Mouse (Mus musculus): Measurements from ENCODE around the gene Ranbp9. TPM values are rescaled to one million over a fixed set of nuclear protein-coding genes. Genes with fewer than 3 reads are reported as not detected.
A peak's percentile ranks its signal among the peaks of the same experiment; 100 is the strongest.

Ranbp9 gene
- total and polyA plus RNA-seq, 3 experiments: 17.1 to 25.9 TPM; not detected in 1

GRCm38 (mm10) chr13:43399576-43399975 is 81.5 kb downstream of the Ranbp9 start:
- H3K4me3 ChIP-seq (ENCODE audit: control insufficient read depth in 1 of 2, insufficient read depth in 1 of 2, low read depth in 2 of 2, low read length in 2 of 2): peak overlapping the region; percentile 83 to 87
- H3K79me2 ChIP-seq (ENCODE audit: control insufficient read depth, insufficient read depth, low read length, poor library complexity): peaks cover 14% of the 10 kb centered on the region
- H3K36me3 ChIP-seq (ENCODE audit: control insufficient read depth in 1 of 2, insufficient read depth in 2 of 2, low read length in 2 of 2): peaks cover 11 to 20% of the 10 kb centered on the region in 2 experiments
- no peaks in the 10 kb centered on the region for H3K27me3 ChIP-seq (ENCODE audit: control insufficient read depth in 1 of 2, insufficient read depth in 2 of 2, low read length in 2 of 2)
- no peaks in the 10 kb centered on the region for H3K4me1 ChIP-seq (ENCODE audit: control insufficient read depth in 1 of 2, insufficient read depth in 2 of 2, low read length in 2 of 2)
- peak; percentile 68 for DNase-seq (ENCODE audit: low read depth, low spot score)
- TF ChIP-seq POLR2A (IDR thresholded peaks at IDR 0.05; ENCODE audit: control insufficient read depth in 1 of 2, insufficient read depth in 1 of 2, low read depth in 1 of 2, low read length in 2 of 2, poor library complexity in 1 of 2) (0 out of 4 replicates have a peak, but pooled peaks of 1 of the 2 experiments have one; percentile 28), MXI1 (IDR thresholded peaks at IDR 0.05; ENCODE audit: low read depth, low read length) (no peak), GABPA (IDR thresholded peaks at IDR 0.05; ENCODE audit: low read depth, low read length) (no peak)
- no peak overlapping the region for H3K27ac ChIP-seq (ENCODE audit: control insufficient read depth, low read depth, low read length)
- H3K9ac ChIP-seq (ENCODE audit: control insufficient read depth, low read depth, low read length, poor library complexity, severe bottlenecking): peak overlapping the region; percentile 93
- no peaks in the 10 kb centered on the region for H3K9me3 ChIP-seq (replicated peaks; ENCODE audit: insufficient read depth, low read length)

GRCm38 (mm10) chr13:43398297-43399080 is 82.6 kb downstream of the Ranbp9 start, which contains the start of gene Nol7:
Nol7 (plus strand) TSS chr13:43398390.
- H3K4me3 ChIP-seq (ENCODE audit: control insufficient read depth in 1 of 2, insufficient read depth in 1 of 2, low read depth in 2 of 2, low read length in 2 of 2): peak within 1 kb of the TSS; percentile 83 to 87
- peaks cover 11 to 17% of the 10 kb centered on the region in 2 experiments for H3K36me3 ChIP-seq (ENCODE audit: control insufficient read depth in 1 of 2, insufficient read depth in 2 of 2, low read length in 2 of 2)
- H3K27me3 ChIP-seq (ENCODE audit: control insufficient read depth in 1 of 2, insufficient read depth in 2 of 2, low read length in 2 of 2): no peaks in the 10 kb centered on the region
- H3K9me3 ChIP-seq (replicated peaks; ENCODE audit: insufficient read depth, low read length): no peaks in the 10 kb centered on the region
- H3K79me2 ChIP-seq (ENCODE audit: control insufficient read depth, insufficient read depth, low read length, poor library complexity): peaks cover 14% of the 10 kb centered on the region
- peak within 1 kb of the TSS; percentile 93 for H3K9ac ChIP-seq (ENCODE audit: control insufficient read depth, low read depth, low read length, poor library complexity, severe bottlenecking)
- H3K4me1 ChIP-seq (ENCODE audit: control insufficient read depth in 1 of 2, insufficient read depth in 2 of 2, low read length in 2 of 2): no peaks in the 10 kb centered on the region
- peak within 1 kb of the TSS; percentile 89 for H3K27ac ChIP-seq (ENCODE audit: control insufficient read depth, low read depth, low read length)
- peak; percentile 95 for DNase-seq (ENCODE audit: low read depth, low spot score)
- TF ChIP-seq ZNF384 (IDR thresholded peaks at IDR 0.05; ENCODE audit: low read depth, low read length) (no peak), MXI1 (IDR thresholded peaks at IDR 0.05; ENCODE audit: low read depth, low read length) (no peak; the same call in 1 of the 2 replicates), EP300 (IDR thresholded peaks at IDR 0.05; ENCODE audit: low read depth in 1 of 2, low read length in 2 of 2) (no peak), E2F4 (IDR thresholded peaks at IDR 0.05; ENCODE audit: borderline replicate concordance, low read depth, low read length) (no peak), UBTF (IDR thresholded peaks at IDR 0.05; ENCODE audit: borderline replicate concordance, insufficient read depth, low read depth, low read length) (no peak), POLR2A (IDR thresholded peaks at IDR 0.05; ENCODE audit: control insufficient read depth in 1 of 2, insufficient read depth in 1 of 2, low read depth in 1 of 2, low read length in 2 of 2, poor library complexity in 1 of 2) (peak; percentile 90 to 94), GATA1 (IDR thresholded peaks at IDR 0.05; ENCODE audit: low read depth, low read length) (no peak), USF1 (IDR thresholded peaks at IDR 0.05; ENCODE audit: low read depth, low read length) (no peak), ZKSCAN1 (IDR thresholded peaks at IDR 0.05; ENCODE audit: low read depth, low read length) (no peak), POLR2AphosphoS2 (IDR thresholded peaks at IDR 0.05; ENCODE audit: low read length) (peak; percentile 91; the same call in 1 of the 2 replicates), ETS1 (IDR thresholded peaks at IDR 0.05; ENCODE audit: low read depth, low read length) (no peak; the same call in 1 of the 2 replicates), MEF2A (IDR thresholded peaks at IDR 0.05; ENCODE audit: extremely low read depth, insufficient replicate concordance, low read depth, low read length, poor library complexity, severe bottlenecking) (no peak), USF2 (IDR thresholded peaks at IDR 0.05; ENCODE audit: borderline replicate concordance in 1 of 2, insufficient read depth in 1 of 2, low read depth in 1 of 2, low read length in 2 of 2) (no peak), RAD21 (IDR thresholded peaks at IDR 0.05; ENCODE audit: low read depth, low read length) (no peak), MYB (IDR thresholded peaks at IDR 0.05; ENCODE audit: low read depth, low read length) (no peak), SIN3A (IDR thresholded peaks at IDR 0.05; ENCODE audit: low read length) (peak; percentile 77; the same call in 1 of the 2 replicates), CTCF (IDR thresholded peaks at IDR 0.05 in 2 of 3, conservative IDR thresholded peaks at IDR 0.05 in 1 of 3; ENCODE audit: control insufficient read depth in 1 of 3, insufficient read depth in 1 of 3, low read depth in 2 of 3, low read length in 3 of 3, poor library complexity in 1 of 3, severe bottlenecking in 1 of 3) (peak in 2 of 3 experiments; percentile 82 to 93; a peak in 5 of 6 replicates), RCOR1 (IDR thresholded peaks at IDR 0.05; ENCODE audit: low read depth, low read length) (no peak), ZMIZ1 (IDR thresholded peaks at IDR 0.05; ENCODE audit: low read depth, low read length) (peak; percentile 51; the same call in 1 of the 2 replicates), NELFE (IDR thresholded peaks at IDR 0.05; ENCODE audit: low read depth, low read length) (peak; percentile 87), MYC (IDR thresholded peaks at IDR 0.05; ENCODE audit: low read depth, low read length) (0 out of 2 replicates have a peak, but pooled peaks have one; percentile 37), KAT2A (conservative IDR thresholded peaks at IDR 0.05; ENCODE audit: low read depth, low read length) (peak; percentile 79; the same call in 1 of the 2 replicates), TBP (IDR thresholded peaks at IDR 0.05; ENCODE audit: low read depth, low read length) (no peak; the same call in 1 of the 2 replicates), SMC3 (IDR thresholded peaks at IDR 0.05; ENCODE audit: low read depth, low read length) (peak; percentile 35; the same call in 1 of the 2 replicates), BHLHE40 (IDR thresholded peaks at IDR 0.05; ENCODE audit: borderline replicate concordance, low read depth, low read length) (no peak), CHD1 (IDR thresholded peaks at IDR 0.05; ENCODE audit: low read depth, low read length) (no peak), TAL1 (IDR thresholded peaks at IDR 0.05; ENCODE audit: low read length) (no peak), GABPA (IDR thresholded peaks at IDR 0.05; ENCODE audit: low read depth, low read length) (0 out of 2 replicates have a peak, but pooled peaks have one; percentile 14)
